Mouse (Mus musculus): ENCODE measurements around the gene Slc24a4. TPM values are rescaled to one million over a fixed set of nuclear protein-coding genes. Genes with fewer than 3 reads are reported as not detected.

Slc24a4 gene
- not detected for polyA plus RNA-seq (2014; fragmentation: Illumina TruSeq; extraction: RNeasy Lipid Tissue Mini Kit (QIAGEN cat#74804); ENCODE audit: low read depth, low replicate concordance)

DNA sequence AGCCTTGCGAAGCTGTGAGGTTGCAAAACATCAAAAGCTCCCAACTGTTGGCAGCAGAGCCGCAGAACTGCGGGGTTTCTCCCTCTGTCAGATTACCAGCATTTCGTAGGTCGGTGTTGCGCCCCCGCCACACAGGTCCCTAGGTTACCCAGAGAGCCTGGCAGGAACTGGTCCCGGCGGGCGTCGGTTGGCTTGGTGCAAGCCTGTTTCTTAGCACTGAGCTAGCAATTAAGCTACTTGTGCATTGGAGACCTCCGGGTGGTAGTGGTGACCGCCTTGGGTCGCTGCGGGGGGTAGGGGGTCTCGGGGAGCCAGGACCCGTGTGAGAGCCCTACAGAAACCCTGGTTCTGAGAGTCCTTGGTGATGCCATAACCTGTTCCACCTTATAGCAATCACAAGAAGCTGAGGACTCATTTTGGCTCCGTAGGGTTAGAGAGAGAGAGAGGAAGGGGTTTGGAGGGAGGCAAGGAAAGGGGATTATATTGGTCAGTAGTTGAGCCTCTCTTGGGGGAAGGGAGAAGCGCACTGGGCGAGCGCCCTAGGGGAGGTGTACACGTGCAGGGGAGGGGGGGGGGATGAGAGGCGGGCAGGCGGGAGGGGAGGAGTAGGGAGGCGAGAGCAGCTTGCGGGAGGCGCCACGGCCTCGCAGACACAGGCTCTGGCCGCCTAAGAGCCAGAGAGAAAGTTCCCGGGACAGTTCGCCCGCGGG is at the start of gene Slc24a4:
Gene Slc24a4, plus strand, starts transcription at position 653 of the 710 bp plus-strand sequence.

DNA sequence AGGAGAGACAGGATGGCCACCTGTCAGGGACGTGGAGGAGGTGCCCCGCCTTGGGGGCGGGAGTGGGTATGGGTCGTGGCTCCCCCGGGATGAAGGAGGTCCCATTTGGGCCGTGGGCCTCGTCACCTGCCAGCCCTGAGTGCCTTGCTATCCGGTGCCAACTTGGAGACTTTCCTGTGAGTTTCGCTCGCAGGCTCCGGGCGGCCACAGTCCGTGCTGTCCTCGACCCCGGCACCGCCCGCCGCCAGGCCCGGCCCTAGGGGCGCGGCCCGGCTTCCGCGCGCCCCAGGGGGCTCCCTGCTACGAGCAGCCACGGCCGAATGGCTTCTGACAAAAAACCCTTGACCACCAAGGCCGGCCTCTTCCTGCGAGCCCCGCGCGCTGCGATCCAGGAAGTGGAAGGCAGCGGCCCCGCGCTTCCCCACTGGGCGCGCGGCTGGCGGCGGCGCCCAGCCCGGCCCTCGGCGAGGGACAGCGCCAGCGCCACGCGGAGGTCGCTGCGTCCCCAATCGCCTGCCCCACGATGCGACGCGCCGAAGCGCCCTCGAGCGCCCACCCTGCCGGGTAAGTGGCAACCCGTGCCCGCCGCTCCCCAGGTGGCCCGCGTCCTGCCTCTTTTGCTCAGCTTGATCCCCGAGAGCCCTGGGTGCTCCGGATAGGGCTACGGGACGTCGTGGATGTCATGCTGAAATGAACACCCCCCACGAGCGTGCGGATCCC is 154.4 kb downstream of the Slc24a4 start, which contains the start of gene Rin3:
Gene Rin3, plus strand, starts transcription at position 286 of the 720 bp plus-strand sequence.

Other genes with a start within 250 kb of the Slc24a4 start
- 65.8 TPM for gene Trip11, start 215.5 kb upstream of the Slc24a4 start, polyA plus RNA-seq (2014; fragmentation: Illumina TruSeq; extraction: RNeasy Lipid Tissue Mini Kit (QIAGEN cat#74804); ENCODE audit: low read depth, low replicate concordance)
- 45.4 TPM for gene Atxn3, start 170.5 kb upstream of the Slc24a4 start, polyA plus RNA-seq (2014; fragmentation: Illumina TruSeq; extraction: RNeasy Lipid Tissue Mini Kit (QIAGEN cat#74804); ENCODE audit: low read depth, low replicate concordance)
- gene Cpsf2, start 152.7 kb upstream of the Slc24a4 start, polyA plus RNA-seq (2014; fragmentation: Illumina TruSeq; extraction: RNeasy Lipid Tissue Mini Kit (QIAGEN cat#74804); ENCODE audit: low read depth, low replicate concordance) = 59.7 TPM
- 0.23 TPM for gene Rin3, start 154.3 kb downstream of the Slc24a4 start, polyA plus RNA-seq (2014; fragmentation: Illumina TruSeq; extraction: RNeasy Lipid Tissue Mini Kit (QIAGEN cat#74804); ENCODE audit: low read depth, low replicate concordance)

Data from adrenal gland, adult 10 weeks (tissue).